Comparison of ENCODE assay signal across 32 mouse cellular contexts in the genomic region with DNA sequence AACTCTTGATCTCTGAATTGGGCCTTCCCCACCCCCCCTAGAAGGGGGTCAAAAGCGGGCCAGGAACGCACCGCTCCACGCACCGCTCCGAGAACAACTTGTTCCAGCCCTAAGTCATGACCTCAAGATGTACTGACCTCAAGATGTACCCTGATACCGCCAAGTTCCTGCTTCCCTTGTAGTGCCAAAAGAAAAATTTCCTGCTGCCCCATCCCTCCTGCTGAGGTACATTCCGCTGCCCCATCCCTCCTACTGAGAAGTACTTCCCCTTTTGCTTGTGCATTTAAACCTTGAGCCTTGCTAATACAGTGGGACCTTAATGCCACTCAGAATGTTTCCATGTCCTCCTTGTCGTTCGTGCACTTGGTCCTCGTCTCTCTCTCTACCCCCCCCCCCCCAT. TPM values are rescaled to one million over a fixed set of nuclear protein-coding genes. Genes with fewer than 3 reads are reported as not detected.
DNase-seq lines count a peak whose midpoint lies in the region; ATAC-seq and TF ChIP-seq lines count a peak whose summit lies in the region.
"Had no signal": no experiment of that assay in that cellular context is flagged by ENCODE, and none has a peak within 500 bp of the region (broad histone marks: within the 10 kb centered on the region; RNA-seq: fewer than 3 reads in every experiment).

No protein-coding gene starts in this region.

- TF ChIP-seq EP300 in liver, embryonic 14.5 days (IDR thresholded peaks at IDR 0.05; ENCODE audit: low read depth), result no peak

- intact Hi-C loops in left cerebral cortex, postnatal 14 days (cut with DNase I), result no loop called here

- H3K27me3 ChIP-seq in liver, embryonic 12.5 days (replicated peaks), result no peaks in the 10 kb centered on the region
- no peaks in the 10 kb centered on the region for H3K27me3 ChIP-seq in liver, embryonic 14.5 days (ENCODE audit: control insufficient read depth, insufficient read depth, low read length)
- no peaks in the 10 kb centered on the region for H3K27me3 ChIP-seq in limb, embryonic 10.5 days (ENCODE audit: low read depth, poor library complexity, severe bottlenecking)
- no peaks in the 10 kb centered on the region for H3K27me3 ChIP-seq in hindbrain, embryonic 13.5 days
- H3K27me3 ChIP-seq: heart, embryonic 13.5 days; limb, embryonic 13.5 days; midbrain, embryonic 15.5 days; Patski had no signal

- H3K27ac ChIP-seq in liver, embryonic 12.5 days, result peak overlapping the region; percentile 95
- peak overlapping the region; percentile 92 for H3K27ac ChIP-seq in liver, embryonic 14.5 days
- no peak overlapping the region for H3K27ac ChIP-seq in limb, embryonic 10.5 days
- no peak overlapping the region for H3K27ac ChIP-seq in hindbrain, embryonic 13.5 days
- H3K27ac ChIP-seq: heart, embryonic 13.5 days; limb, embryonic 13.5 days; midbrain, embryonic 10.5 days; midbrain, embryonic 15.5 days; stomach, postnatal 0 days had no signal

- no peak for ATAC-seq in liver, embryonic 12.5 days
- no peak for ATAC-seq in liver, embryonic 14.5 days (ENCODE audit: insufficient read depth)
- ATAC-seq in hindbrain, embryonic 13.5 days (ENCODE audit: low FRiP score), result no peak
- ATAC-seq: forebrain, postnatal 0 days; intestine, embryonic 16.5 days; midbrain, embryonic 15.5 days; Patski had no signal

- H3K4me3 ChIP-seq in liver, embryonic 12.5 days, result no peak overlapping the region
- H3K4me3 ChIP-seq in liver, embryonic 14.5 days (ENCODE audit: insufficient read depth in 1 of 2, low read depth in 2 of 2, low read length in 2 of 2), result no peak overlapping the region
- H3K4me3 ChIP-seq in limb, embryonic 10.5 days, result no peak overlapping the region
- H3K4me3 ChIP-seq in hindbrain, embryonic 13.5 days, result no peak overlapping the region
- H3K4me3 ChIP-seq: erythroblast, embryonic 14.5 days; heart, embryonic 13.5 days; limb, embryonic 13.5 days; midbrain, embryonic 10.5 days; midbrain, embryonic 15.5 days had no signal

- peaks cover 82% of the 10 kb centered on the region for H3K4me1 ChIP-seq in liver, embryonic 12.5 days
- H3K4me1 ChIP-seq in liver, embryonic 14.5 days (replicated peaks; ENCODE audit: control insufficient read depth in 2 of 2, insufficient read depth in 2 of 2, low read length in 1 of 2), result peaks cover 67 to 73% of the 10 kb centered on the region in 2 experiments
- H3K4me1 ChIP-seq in limb, embryonic 10.5 days, result no peaks in the 10 kb centered on the region
- no peaks in the 10 kb centered on the region; the same call in 1 of the 2 replicates for H3K4me1 ChIP-seq in hindbrain, embryonic 13.5 days (replicated peaks)
- H3K4me1 ChIP-seq: limb, embryonic 13.5 days; midbrain, embryonic 15.5 days had no signal

- H3K9me3 ChIP-seq in liver, embryonic 12.5 days (replicated peaks), result no peaks in the 10 kb centered on the region
- H3K9me3 ChIP-seq in liver, embryonic 14.5 days (ENCODE audit: control insufficient read depth, low read length), result no peaks in the 10 kb centered on the region
- no peaks in the 10 kb centered on the region for H3K9me3 ChIP-seq in limb, embryonic 10.5 days (replicated peaks)
- no peaks in the 10 kb centered on the region for H3K9me3 ChIP-seq in hindbrain, embryonic 13.5 days
- H3K9me3 ChIP-seq: heart, embryonic 13.5 days; limb, embryonic 13.5 days; midbrain, embryonic 10.5 days; midbrain, embryonic 15.5 days had no signal

- no peak overlapping the region for H3K4me2 ChIP-seq in liver, embryonic 12.5 days
- no peak overlapping the region for H3K4me2 ChIP-seq in liver, embryonic 14.5 days (ENCODE audit: low read depth)
- H3K4me2 ChIP-seq in hindbrain, embryonic 13.5 days, result no peak overlapping the region
- H3K4me2 ChIP-seq: heart, embryonic 13.5 days; limb, embryonic 13.5 days; midbrain, embryonic 15.5 days had no signal

- H3K9ac ChIP-seq in liver, embryonic 12.5 days, result no peak overlapping the region; the same call in 1 of the 2 replicates
- 0 out of 2 replicates have a peak overlapping the region, but pooled peaks have one; percentile 20 for H3K9ac ChIP-seq in liver, embryonic 14.5 days (replicated peaks)
- no peak overlapping the region for H3K9ac ChIP-seq in hindbrain, embryonic 13.5 days
- H3K9ac ChIP-seq: forebrain, postnatal 0 days; heart, embryonic 13.5 days; limb, embryonic 13.5 days; midbrain, embryonic 15.5 days had no signal

- DNase-seq in liver (no peak), MEL-GATA-1-ER (ENCODE audit: extremely low read depth, low read depth) (peak; percentile 53)
- no peak for DNase-seq in liver, embryonic 14.5 days (ENCODE audit: low read depth in 3 of 3, low spot score in 3 of 3)
- DNase-seq in left cerebral cortex, postnatal 14 days (ENCODE audit: low spot score in 2 of 2), result no peak
- no peak for DNase-seq in limb, embryonic 10.5 days (ENCODE audit: low spot score)
- DNase-seq: adrenal gland, postnatal 36 days; cerebellum, adult 18-20 months; cerebellum, postnatal 10 days; forebrain, postnatal 0 days; heart, postnatal 14 days; kidney, adult 8-10 months; kidney, postnatal 14 days; layer of hippocampus, adult 9-11 months; lung, adult 2 months; lung, postnatal 14 days; right cerebral cortex, adult 18-20 months; spleen, adult 18-20 months; thymus, adult 18-20 months; thymus, postnatal 25 days had no signal

- H3K36me3 ChIP-seq in liver, embryonic 12.5 days, result no peaks in the 10 kb centered on the region
- H3K36me3 ChIP-seq in liver, embryonic 14.5 days (replicated peaks; ENCODE audit: control insufficient read depth, insufficient read depth, low read depth), result no peaks in the 10 kb centered on the region
- H3K36me3 ChIP-seq in limb, embryonic 10.5 days, result no peaks in the 10 kb centered on the region
- no peaks in the 10 kb centered on the region for H3K36me3 ChIP-seq in hindbrain, embryonic 13.5 days
- H3K36me3 ChIP-seq: heart, embryonic 13.5 days; limb, embryonic 13.5 days; midbrain, embryonic 10.5 days; midbrain, embryonic 15.5 days had no signal

- no peak for TF ChIP-seq CTCF in liver, embryonic 14.5 days (IDR thresholded peaks at IDR 0.05; ENCODE audit: low read depth)

- 54% methylated on average over 11 of the region's 11 CpGs for WGBS in liver, embryonic 12.5 days (ENCODE audit: insufficient replicate concordance)
- WGBS in liver, embryonic 14.5 days (ENCODE audit: insufficient replicate concordance), result 55% methylated on average over 11 of the region's 11 CpGs
- 81% methylated on average over 11 of the region's 11 CpGs for WGBS in limb, embryonic 10.5 days
- 68% methylated on average over 11 of the region's 11 CpGs for WGBS in hindbrain, embryonic 13.5 days

RNA-seq across cellular contexts. Expression of gene Mkrn1, which starts 10.5 kb away (rescaled TPM):
- polyA plus RNA-seq in liver, embryonic 12.5 days (2016; fragmentation: Nextera tagmentation; extraction: Ambion mirVana), result 160 and 163 TPM in 2 replicates
- polyA plus RNA-seq in liver, embryonic 14.5 days (2012; rRNA removed), result 89.7 and 116 TPM in 2 replicates
- polyA plus RNA-seq in liver, embryonic 14.5 days (2014; fragmentation: Nextera tagmentation; extraction: Ambion mirVana), result 198 and 207 TPM in 2 replicates
- 100 to 1,000 TPM; 161 to 180 TPM for total RNA-seq in left cerebral cortex, postnatal 14 days (2021)
- 28.2 and 35.5 TPM in 2 replicates for polyA plus RNA-seq in limb, embryonic 10.5 days (2016; fragmentation: Nextera tagmentation; extraction: Ambion mirVana)
- 236 and 250 TPM in 2 replicates for polyA plus RNA-seq in hindbrain, embryonic 13.5 days (2015; fragmentation: Nextera tagmentation; extraction: Ambion mirVana)

RNA-seq across cellular contexts. Expression of gene Rab19, which starts 49.7 kb away (rescaled TPM):
- 0.11 and 0.27 TPM in 2 replicates for polyA plus RNA-seq in liver, embryonic 12.5 days (2016; fragmentation: Nextera tagmentation; extraction: Ambion mirVana)
- polyA plus RNA-seq in liver, embryonic 14.5 days (2012; rRNA removed), result 0.04 and 0.17 TPM in 2 replicates
- polyA plus RNA-seq in liver, embryonic 14.5 days (2014; fragmentation: Nextera tagmentation; extraction: Ambion mirVana), result 0.32 and 0.38 TPM in 2 replicates
- not detected for total RNA-seq in left cerebral cortex, postnatal 14 days (2021)
- polyA plus RNA-seq in limb, embryonic 10.5 days (2016; fragmentation: Nextera tagmentation; extraction: Ambion mirVana), result 0.28 and 0.49 TPM in 2 replicates
- polyA plus RNA-seq in hindbrain, embryonic 13.5 days (2015; fragmentation: Nextera tagmentation; extraction: Ambion mirVana), result 0.25 and 0.34 TPM in 2 replicates
- total RNA-seq: adrenal gland, adult 18-20 months; forebrain, postnatal 0 days; left cerebral cortex, postnatal 10 days had no signal
- polyA plus RNA-seq: cortical plate, adult 2 months; erythroblast, embryonic 14.5 days had no signal

RNA-seq across cellular contexts. Expression of gene Slc37a3, which starts 53.2 kb away (rescaled TPM):
- polyA plus RNA-seq in liver, embryonic 12.5 days (2016; fragmentation: Nextera tagmentation; extraction: Ambion mirVana), result 8.0 and 10.3 TPM in 2 replicates
- 3.7 and 3.9 TPM in 2 replicates for polyA plus RNA-seq in liver, embryonic 14.5 days (2012; rRNA removed)
- 6.0 and 6.3 TPM in 2 replicates for polyA plus RNA-seq in liver, embryonic 14.5 days (2014; fragmentation: Nextera tagmentation; extraction: Ambion mirVana)
- total RNA-seq in left cerebral cortex, postnatal 14 days (2021), result 10 to 100 TPM; 64.9 to 80.9 TPM
- 43.1 and 48.9 TPM in 2 replicates for polyA plus RNA-seq in limb, embryonic 10.5 days (2016; fragmentation: Nextera tagmentation; extraction: Ambion mirVana)
- 63.1 and 63.2 TPM in 2 replicates for polyA plus RNA-seq in hindbrain, embryonic 13.5 days (2015; fragmentation: Nextera tagmentation; extraction: Ambion mirVana)

Comparison
In these comparisons a context has a peak if more than half of its experiments do, and no peak if none do; other contexts are left out.
1. H3K27ac ChIP-seq: peak in liver, embryonic 12.5 days (single experiment) and liver, embryonic 14.5 days (single experiment); none in limb, embryonic 10.5 days (single experiment) and hindbrain, embryonic 13.5 days (single experiment).